Mouse (Mus musculus) embryo, embryonic 10 days (tissue): Measurements from ENCODE around the gene Isoc2b.
"Not testable (repeated sequence)": the region's sequence is repeated elsewhere in the genome, so short reads cannot be mapped to it uniquely, and the experiment has no call there.

Experiments
- DNase-seq: peaks from one replicate; pipeline ENCODE4 v3.0.0-alpha.2; 2015; ENCODE audit warnings: low spot score

Gene Isoc2b

DNA sequence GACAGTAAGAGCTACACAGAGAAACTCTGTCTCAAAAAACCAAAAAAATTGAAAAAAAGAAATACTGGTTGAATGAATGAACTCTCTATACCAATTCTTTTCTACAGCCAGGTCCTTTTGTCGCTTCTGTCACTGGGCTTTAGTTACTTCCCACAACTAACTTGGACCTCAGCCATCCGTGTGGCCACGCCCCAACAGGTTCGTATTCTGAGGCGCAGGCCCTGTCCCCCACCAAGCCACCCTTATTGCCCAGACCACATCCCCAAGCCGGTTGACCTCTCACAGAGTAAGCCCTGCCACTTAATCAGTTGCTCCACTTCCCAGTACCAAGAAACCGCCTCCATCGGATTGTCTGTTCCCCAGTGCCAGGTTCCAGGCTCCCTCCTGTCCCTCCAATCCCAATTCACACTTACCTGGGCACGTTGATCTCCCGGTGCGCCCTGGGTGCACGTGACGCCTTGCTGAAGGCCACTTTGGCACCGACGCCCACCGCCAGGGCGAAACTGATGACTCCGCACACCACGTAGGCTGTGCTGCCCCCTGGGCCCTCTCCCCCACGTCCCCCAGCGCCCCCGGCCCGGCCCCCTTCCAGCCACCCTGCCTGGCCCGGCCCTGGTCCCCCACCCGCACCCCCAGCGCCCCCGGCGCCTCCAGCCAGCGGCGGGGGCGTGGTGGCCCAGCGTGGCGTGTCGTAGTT is 34.3 kb downstream of the Isoc2b start:
- no peak for DNase-seq

GRCm38 (mm10) chr7:4830476-4830875 is 39.6 kb downstream of the Isoc2b start:
- DNase-seq: peak; percentile 40

DNA sequence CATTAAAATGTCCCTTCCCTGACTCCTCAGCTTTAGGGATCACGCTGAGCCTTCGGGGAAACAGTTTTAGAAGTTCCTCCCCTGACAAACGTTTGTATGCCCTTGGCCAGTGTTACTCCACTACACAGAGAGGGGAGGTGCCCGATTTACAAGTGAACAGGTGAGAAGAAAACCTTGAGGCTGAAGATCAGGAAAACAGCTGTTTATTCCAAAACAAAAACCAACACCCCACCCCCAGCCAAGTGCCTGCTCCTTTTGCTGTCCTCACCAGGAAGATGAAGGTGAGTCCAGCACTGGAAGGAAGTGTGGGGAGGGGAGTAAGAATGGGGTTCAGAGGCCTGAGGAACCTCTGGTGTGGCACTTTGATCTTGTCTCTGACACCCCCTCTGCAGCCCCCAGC is 44.7 kb downstream of the Isoc2b start:
- no peak for DNase-seq

DNA sequence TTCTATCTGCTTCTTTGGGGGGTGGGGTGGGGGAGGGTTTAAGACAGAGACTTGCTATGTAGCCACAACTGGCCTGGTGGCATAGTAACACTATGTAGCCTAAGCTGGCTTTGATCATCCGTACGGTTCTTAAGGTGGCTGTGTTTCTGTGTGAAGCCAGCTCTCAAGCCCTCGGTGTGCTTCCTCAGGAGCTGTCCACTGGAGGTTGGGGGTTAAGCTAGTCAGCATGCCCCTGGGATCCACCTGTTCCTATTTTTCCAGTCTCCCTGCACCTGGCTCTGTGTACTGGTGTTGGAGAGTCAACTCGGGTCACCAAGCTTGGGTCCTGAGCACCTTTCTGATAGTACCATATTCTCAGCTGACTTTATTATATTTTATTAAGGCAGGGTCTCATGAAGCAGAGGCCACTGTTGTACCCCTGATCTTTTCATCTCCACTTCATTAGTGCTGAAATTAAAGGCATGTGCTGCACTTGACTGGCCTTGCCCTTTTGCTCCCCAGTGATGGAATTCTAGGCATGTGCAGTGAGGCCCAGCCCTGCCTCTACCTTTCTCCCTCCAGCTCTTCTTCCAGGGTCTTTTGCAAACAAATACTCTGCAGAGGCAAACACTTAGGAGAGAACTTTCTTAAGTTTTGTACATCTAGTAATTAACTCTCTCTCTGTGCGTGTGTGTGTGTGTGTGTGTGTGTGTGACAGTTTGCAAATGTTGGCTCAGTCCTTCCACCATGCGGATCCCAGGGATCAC is 47.7 kb downstream of the Isoc2b start:
- no peak for DNase-seq

GRCm38 (mm10) chr7:4821690-4822089 is 48.4 kb downstream of the Isoc2b start:
- no peak for DNase-seq

GRCm38 (mm10) chr7:4820925-4821324 is 49.1 kb downstream of the Isoc2b start:
- DNase-seq: not testable (repeated sequence)

DNA sequence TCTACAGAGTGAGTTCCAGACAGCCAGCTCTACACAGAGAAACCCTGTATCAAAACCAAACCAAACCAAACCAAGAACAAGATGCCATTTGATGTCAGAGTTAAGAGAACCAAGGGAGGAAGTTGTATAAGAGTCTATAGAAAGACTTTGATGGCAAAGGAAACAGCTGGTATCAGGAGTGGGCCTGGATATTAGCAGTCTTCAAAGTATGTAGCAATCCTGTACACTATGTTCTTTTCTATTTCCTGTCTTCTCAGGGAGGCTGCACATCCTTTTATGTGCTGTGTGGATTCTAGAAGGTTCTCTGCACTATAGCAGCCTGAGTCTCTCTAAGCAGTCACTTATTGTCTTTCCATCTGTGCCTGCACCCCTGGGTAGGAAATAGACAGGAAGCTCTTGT is 53.5 kb downstream of the Isoc2b start:
- DNase-seq: no peak

GRCm38 (mm10) chr7:4813105-4813791 is 56.8 kb downstream of the Isoc2b start:
- no peak for DNase-seq

- DNase-seq: peak; percentile 100
These were observed 57.6 kb downstream of the Isoc2b start, which contains the start of gene Ube2s for GRCm38 (mm10) chr7:4812303-4813104. Gene Ube2s, minus strand, starts transcription at chr7:4812590.

- DNase-seq: no peak
These were observed 58.2 kb downstream of the Isoc2b start for GRCm38 (mm10) chr7:4811842-4812302.

DNA sequence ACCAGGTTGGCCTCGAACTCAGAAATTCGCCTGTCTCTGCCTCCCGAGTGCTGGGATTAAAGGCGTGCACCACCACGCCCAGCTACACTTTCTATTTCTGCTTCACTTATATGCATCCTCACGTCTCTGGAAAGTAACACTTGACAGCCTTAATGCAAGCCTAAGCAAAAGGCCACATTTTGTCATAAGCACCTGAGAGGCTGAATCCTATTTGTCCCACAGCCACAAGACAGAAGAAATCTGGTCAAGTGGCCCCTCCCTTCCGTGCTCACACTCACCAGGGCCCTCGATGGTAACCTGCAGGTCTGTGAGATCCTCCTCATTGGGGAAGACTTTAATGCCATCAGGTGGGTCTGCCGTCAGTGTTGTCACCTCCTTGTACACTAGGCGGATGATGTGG is 58.9 kb downstream of the Isoc2b start:
- not testable (repeated sequence) for DNase-seq

DNA sequence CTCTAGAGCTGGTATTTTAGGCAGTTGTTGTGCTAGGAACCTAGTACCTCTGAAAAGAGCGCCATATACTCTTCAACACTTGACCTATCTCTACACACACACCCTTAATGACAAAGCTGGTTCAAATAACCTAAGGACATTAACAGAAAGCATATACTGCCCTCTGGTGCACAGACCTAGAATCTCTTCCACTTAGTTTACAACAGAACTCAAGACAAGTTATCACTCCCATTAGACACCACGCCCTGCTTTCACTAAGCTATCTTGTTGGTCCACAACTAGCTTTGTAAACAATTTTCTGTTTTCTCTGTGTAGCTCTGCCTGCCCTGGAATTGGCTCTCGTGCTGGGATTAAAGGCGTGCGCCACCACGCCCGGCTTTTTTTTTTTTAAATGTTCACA is 63.3 kb downstream of the Isoc2b start:
- DNase-seq: peak; percentile 60

GRCm38 (mm10) chr7:4802247-4802646 is 67.8 kb downstream of the Isoc2b start:
- no peak for DNase-seq

GRCm38 (mm10) chr7:4795767-4796433 is 74.2 kb downstream of the Isoc2b start:
- DNase-seq: peak; percentile 67
